Mouse (Mus musculus): ENCODE results near the gene Stard8.
"Not testable (repeated sequence)": the region's sequence is repeated elsewhere in the genome, so short reads cannot be mapped to it uniquely, and the experiment has no call there.

Gene Stard8

DNA sequence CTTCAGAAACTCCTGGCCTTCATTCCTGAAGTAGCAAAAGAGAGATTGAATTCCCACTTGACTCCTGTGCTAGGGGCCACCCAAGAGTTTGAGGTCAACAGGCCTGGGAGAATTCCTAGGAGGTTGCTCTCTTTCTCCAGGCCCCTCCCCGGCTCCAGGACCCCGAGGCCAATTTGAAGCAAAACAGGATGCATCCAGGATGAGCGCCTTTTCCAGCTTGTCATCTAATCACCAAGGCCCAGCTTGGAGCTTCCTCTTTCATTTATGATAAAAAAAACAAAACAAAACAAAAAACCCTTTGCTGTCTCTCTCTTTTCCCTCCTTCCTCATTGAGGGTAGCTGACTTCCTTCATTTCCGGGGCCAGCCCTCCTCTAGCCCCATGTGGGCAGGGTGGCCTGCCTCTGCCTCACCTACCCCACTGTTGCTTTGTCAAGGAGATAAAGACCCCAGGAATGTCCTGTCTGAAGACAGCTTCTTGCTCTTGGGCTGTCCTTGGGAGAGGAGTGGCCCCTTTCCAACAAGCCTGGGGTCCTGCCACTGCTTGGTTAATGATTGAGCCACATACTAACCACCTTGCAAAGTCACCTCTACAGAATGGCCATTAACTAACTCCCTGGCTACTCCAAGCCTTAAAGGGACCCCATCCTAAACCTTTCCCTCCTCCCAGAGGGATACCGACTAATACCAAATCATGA lies 43.5 kb downstream of the Stard8 start:
- peak; percentile 55 for DNase-seq (ENCODE audit: low spot score)

DNA sequence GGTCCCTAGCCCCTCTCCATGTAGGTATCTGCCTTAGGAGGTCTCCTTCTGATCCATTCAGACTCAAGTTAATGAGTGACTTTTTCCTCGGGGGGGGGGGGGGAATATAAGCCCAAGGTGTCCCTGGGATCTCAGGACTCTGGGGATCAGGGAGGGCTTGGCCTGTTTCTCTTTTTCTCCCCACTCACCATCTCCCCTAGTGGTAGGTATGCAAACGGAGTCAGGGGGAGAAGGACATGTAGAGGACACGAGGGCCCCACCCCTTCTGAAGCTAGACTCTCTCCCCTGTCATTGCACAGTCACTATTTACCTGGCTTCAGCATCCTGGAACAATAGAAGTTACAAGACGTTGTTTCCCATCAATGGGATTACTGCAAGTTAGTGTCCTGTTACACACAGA lies 45.1 kb downstream of the Stard8 start:
- DNase-seq (ENCODE audit: low spot score): peak; percentile 69

DNA sequence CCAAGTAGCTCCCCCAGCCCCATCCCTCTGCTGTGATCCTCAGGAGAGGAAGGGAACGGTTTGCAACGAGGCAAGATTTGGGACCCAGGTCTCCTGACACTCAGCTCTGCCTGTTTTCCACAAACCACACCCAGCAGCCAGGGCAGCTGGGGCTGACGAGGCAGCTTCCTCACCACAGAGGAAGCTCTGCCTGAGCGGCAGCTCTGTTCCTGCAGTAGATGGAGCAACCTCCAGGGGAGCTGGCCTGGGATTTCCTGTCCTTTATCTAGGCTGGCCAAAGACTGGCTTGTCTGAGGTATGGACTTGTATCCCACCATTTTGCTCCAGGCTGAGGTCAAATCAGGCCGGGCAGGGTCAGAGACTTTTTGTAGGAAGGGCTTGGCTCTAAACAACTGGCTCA lies 46.2 kb downstream of the Stard8 start:
- peak; percentile 37 for DNase-seq (ENCODE audit: low spot score)

DNA sequence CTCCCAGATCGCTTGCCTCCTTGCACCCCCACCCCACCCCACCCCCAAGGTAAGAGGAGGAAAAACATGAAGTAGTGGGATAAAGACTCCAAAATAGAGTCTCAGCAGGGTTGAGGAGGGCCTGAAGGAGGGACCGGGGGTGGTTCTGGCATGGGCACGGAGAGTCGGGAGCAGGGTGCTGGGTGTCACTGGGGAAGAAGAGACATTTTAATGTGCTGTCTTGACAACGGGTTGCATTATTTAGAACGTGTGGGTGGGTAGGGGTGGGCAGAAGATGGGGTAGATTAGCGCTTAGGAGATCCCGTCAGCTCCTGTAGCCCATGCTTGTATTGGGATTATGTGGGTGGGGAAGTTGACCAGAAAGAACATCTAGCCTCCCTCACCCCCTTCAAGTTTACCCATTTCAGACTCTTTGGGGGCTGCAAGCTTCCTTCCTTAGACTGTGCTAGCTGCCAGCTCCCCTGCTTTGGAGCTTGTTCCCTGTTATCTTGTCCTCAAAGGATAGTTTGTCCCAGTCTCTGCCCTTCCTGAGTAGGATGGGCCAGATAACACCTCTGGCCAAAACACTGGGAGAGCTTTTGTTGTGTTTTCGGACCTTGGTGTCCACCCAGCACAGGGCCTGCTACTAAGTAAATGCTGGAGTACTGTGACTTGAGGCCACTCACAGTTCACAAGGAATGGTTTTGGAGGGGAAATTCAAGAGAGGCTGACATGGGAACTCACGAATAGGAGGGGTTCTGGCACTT lies 47.9 kb downstream of the Stard8 start:
- no peak for DNase-seq (ENCODE audit: low spot score)

DNA sequence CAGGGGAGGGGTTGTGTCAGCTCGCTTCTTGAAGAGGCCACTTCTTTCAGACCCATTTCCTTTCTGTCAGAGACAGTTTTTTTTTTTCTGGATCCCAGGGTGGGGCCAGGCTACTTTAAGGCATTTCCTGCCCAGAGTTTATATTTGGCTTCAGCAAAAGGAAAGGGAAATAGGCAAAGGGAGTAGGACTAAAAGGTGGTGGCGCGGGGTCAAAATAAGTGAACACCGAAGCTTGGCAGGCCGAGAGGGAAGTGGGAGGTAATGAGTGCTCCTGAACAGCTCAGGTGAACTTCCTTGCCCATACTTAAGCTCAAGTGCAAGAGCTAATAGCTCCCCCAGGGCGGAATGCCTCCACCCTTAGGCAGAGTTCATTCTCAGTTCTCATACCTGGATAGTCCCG lies 49.2 kb downstream of the Stard8 start:
- DNase-seq (ENCODE audit: low spot score): no peak

DNA sequence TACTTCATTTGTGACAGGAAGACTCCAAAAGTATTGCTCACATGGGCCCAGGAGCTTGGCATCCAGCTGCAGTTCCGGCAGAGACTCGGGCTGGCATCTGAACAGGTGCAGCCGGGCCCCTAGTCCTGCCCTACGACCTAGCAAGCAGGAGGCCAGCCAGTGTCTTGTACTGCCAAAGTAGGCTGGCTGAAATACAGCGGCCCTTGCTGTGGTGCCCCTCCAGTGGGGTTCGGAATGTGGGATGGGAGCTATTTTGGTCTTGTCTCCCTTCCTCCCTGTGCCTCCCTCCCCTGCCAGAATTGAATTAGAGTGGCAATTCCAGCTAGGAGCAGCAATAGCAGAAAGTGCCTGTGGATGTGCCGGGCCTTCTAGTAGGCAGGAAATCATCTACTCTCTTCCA lies 51.5 kb downstream of the Stard8 start:
- DNase-seq (ENCODE audit: low spot score): no peak

DNA sequence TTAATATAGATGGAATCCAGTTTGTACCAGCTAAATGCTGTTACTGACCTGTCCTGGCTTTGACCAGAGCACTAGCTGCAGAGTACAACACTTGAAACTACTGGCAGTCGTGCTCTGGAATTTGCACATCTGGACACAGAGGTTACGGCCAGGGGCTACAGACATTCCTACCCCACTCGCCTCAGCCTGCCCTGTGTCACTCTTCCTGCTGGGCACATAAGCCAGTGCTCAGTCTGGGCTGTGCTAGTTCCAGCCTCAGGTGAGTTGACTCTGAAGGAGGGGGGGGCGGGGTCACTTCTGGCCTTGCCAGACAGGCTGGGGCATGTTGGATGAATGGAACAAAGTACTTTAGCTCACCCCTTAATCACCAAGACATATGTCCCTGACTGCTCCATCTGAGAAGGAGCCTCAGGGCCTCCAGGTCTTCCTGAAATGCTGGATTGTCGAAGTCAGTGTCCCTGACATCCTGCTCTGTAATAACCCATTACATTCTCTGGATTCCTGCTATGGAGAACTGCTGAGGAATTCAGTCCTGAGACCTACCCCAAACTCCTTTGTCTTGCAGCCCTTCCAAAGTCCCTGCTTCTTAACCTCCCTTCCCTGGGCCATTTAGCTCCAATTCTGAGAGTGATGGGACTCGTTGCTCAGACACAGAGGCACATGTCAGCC lies 54.9 kb downstream of the Stard8 start:
- DNase-seq (ENCODE audit: low spot score): no peak

DNA sequence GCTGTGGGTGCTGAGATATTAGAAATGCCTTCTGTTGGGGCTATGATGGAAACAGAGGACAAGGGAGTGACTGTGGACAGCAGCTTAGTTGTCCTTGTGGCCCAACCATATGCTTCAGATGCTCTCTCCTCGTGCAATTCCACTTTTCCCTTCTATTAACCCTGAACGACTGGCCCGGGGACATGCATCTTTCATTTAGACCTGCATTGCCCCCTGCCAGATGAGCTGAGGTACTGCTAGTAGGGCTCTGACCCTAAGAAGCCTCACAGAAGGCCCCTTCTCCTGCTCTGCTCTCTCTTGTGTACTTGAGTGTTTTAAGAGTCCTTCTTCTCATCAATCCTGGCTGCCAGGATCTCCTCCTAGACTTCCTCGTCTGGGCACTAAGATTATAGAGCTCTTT lies 56.1 kb downstream of the Stard8 start:
- DNase-seq (ENCODE audit: low spot score): no peak

DNA sequence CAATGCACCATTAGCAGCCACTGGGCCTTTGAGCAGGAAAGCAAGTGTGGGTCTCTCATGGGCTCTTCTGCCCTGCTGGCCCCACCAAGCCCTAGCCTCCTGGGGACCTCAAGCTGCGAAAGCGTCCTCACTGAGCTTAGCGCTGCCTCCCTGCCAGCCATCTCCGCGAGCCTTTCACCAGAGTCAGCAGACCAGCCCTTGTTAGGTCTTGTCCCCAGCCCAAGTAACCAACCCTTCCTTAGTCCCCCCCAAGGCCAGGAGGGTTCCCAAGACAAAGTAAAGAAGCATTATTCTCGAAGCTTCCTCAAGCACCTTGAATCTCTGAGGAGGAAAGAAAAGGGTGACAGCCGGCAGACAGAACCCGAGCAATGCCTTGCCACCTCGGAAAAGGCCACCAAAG lies 62.5 kb downstream of the Stard8 start:
- no peak for DNase-seq (ENCODE audit: low spot score)

DNA sequence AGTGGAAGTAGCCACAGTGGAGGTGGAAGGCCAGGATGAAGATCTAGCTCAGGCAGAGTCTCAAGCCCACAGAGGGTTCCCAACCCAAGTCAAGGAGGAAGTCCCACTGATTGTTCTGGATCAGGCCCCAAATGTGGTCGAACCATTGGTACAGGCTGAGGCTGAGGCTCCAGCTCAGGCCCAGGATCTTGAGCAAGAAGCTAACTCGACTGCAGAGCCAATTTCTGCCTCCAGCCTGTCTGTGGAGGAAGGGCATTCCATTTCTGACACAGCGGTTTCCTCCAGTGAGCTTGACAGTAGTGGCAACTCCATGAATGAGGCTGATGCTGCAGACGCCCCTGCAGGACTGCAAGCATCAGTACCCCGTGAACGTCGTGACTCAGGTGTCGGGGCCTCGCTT lies 63.5 kb downstream of the Stard8 start:
- no peak for DNase-seq (ENCODE audit: low spot score)

DNA sequence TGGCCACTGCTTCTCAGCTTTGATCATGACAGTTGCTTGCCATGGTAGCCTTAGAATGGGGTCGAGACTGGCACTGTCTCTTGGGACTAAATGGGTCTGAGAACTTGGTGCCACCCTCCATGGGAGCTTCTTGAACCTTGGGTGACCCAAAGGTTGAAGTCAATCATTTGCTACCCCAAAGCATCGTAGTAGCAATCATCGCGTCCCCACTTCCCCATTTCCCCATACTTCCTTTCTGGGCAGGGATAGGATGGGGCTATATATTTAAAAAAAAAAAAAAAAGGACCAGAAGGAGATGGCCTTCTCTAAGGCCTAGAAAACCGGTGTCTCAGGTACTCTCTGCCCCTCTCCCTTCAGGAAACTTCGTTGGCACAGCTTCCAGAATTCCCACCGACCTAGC lies 64.2 kb downstream of the Stard8 start:
- no peak for DNase-seq (ENCODE audit: low spot score)

DNA sequence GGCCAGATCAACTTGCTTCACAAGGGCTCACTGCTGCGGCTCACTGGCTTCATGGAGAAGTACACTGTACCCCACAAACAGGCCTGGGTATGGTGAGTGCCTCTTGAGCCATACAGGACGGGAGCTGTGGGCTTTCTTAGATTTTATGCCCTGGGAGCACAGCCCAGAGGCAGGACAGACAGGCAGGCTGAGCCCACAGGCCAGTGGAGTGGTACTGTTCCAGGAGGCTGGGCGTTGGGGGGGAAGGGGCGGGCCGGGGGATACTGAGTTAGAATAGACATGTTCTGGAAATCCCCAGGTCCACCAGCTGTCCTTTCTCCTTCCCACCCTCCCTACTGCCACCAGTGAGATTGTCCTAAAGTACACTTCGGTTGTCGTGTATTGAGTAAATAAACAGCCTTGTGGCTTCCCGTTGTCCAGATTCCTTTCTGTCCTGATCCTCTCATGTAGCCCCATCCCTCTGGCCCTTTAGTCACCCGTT lies 64.7 kb downstream of the Stard8 start:
- no peak for DNase-seq (ENCODE audit: low spot score)

DNA sequence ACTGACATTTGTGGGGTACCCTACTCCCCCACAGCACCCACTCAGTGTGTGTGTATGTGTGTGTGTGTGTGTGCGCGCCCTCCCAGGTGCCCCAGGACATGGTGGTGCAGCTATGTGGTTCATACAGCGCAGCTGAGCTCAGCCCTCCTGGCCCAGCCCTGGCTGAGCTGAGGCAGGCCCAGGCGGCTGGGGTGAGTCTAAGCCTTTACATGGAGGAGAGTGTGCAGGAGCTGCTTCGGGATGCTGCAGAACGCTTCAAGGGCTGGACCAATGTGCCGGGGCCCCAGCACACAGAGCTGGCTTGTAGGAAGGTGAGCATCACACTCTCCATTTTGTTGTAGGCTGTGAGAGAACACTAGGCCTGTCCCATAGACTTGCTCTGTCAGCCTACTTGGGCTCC lies 68.1 kb downstream of the Stard8 start:
- DNase-seq (ENCODE audit: low spot score): no peak

DNA sequence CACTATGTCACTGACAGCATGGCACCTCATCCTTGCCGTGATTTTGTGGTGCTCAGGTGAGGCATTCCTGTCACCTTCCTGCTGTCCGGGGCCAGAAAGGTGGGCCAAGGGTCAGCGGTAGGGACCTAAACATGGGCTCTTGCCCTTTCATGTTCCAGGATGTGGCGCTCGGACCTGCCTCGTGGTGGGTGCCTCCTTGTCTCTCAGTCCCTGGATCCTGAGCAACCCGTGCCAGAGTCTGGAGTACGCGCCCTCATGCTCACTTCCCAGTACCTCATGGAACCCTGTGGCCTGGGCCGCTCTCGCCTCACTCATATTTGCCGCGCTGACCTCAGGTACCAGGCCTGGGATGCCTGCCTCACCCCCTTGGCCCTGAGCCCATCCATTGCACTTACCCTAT lies 69.5 kb downstream of the Stard8 start:
- DNase-seq (ENCODE audit: low spot score): no peak

DNA sequence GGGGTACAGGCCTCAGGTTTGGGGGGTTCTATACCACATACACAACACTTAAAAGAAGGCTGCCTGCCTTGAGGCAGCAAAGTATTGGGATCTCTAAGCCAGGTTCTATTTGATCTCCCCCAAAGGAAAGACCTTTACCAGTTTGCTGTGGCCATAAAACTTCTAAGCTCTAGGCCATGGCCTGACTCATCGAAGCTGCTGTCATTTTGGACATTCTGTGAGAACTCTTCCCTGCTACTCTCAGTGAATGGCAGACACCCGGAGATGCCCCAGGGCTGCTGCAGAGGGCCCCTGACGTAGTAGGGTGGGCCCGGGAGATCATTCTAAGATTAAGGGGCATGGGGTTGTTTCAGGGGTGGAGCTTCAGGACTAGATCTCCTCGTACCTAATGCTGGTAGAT lies 72.1 kb downstream of the Stard8 start:
- DNase-seq (ENCODE audit: low spot score): no peak

DNA sequence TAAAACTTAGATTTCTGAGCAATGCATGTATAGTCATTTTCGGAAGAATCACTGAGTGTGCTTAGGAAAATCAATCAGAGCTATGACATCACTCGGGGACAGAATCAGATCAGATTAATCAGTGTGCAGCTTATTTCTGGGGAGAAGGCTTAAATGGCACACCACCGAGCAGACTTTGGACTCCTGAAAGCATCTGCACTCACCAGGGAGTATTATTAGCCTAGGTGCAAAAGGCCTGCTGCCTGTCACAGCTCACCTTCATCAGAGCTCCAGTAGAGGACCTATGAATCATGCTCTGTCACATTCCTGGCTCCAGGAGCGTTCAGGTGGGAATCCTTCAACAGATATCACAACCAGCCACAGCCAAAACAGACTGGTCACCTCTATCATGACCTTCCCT lies 73.4 kb downstream of the Stard8 start:
- no peak for DNase-seq (ENCODE audit: low spot score)

DNA sequence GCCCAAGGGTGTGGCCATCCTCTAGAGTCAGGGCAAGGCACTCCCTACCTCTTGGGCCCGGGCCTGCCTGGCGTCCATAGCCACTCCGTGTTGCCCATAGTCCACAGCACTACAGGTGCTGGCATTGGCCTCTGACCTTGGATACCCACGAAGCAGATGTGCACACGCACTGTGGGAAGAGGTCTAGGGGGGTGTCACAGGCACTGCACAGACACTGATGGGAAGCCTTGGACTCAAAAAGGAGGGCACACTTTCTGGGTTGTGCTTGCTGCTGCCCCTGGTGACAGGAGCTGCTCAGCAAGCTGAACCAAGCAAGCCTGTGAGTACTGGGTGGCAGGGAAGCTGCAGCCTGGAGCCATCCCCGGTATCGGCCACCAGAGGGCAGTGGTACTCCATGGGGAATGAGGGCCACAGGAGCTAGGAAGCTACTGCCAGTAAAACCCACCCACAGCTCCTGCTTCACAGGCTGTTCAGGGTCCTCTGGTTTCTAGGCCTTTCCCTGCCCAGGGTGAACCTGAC lies 75.4 kb downstream of the Stard8 start:
- not testable (repeated sequence) for DNase-seq (ENCODE audit: low spot score)

DNA sequence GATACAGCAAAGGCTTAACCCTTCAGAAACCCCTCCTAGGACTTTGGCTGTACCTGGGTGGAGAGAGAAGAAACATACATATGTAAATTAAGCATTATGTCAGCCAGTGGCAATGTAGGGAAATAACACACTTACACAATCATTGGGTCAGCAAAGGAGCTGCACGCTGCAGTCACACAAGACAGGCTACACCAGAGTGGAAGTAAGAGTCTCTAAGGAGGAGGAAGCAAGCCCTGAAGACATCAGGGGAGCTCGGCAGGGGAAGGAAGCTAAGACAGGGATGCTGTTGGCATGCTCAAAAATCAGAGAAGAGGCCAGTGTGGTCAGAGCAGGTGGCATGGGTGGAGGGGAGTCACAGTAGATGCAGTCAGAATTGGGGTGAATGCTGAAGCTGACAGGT lies 89.7 kb downstream of the Stard8 start:
- DNase-seq (ENCODE audit: low spot score): no peak

DNA sequence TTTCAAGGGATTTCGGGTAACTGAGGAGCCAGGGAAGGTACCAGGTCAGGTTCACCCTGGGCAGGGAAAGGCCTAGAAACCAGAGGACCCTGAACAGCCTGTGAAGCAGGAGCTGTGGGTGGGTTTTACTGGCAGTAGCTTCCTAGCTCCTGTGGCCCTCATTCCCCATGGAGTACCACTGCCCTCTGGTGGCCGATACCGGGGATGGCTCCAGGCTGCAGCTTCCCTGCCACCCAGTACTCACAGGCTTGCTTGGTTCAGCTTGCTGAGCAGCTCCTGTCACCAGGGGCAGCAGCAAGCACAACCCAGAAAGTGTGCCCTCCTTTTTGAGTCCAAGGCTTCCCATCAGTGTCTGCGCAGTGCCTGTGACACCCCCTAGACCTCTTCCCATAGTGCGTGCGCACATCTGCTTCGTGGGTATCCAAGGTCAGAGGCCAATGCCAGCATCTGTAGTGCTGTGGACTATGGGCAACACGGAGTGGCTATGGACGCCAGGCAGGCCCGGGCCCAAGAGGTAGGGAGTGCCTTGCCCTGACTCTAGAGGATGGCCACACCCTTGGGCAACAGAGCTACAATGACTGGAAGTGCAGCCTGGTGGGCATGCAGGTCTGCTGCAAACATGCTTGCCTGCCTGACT lies 108.2 kb downstream of the Stard8 start:
- not testable (repeated sequence) for DNase-seq (ENCODE audit: low spot score)

DNA sequence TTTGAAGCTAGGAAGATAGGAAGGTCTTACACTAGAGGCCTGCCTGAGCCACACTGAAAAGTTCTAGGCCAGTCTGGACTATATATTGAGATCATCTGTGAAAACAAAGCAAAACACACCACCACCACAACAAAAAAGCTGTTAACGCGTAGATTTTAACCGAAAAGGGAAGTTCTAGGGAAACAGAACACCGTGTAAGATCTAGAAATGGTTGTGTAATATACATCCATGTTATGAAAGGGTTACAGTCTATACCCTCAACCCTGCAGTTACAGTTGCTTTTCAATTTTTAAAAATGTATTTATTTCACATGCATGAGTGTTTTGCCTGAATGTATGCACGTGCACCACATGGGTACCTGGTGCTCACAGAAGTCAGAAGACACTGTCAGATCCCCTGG lies 116.5 kb downstream of the Stard8 start:
- DNase-seq (ENCODE audit: low spot score): no peak
